Mouse (Mus musculus) midbrain, embryonic 10.5 days (tissue): ENCODE measurements around the gene Agrp. TPM values are rescaled to one million over a fixed set of nuclear protein-coding genes. Genes with fewer than 3 reads are reported as not detected.

Experiments
- DNase-seq: peaks from one replicate; pipeline ENCODE4 v3.0.0-alpha.2; 2017; ENCODE audit warnings: low spot score
- H3K27ac ChIP-seq: fragments of 300-500 bp; sonication (generic); replicated peaks from 2 replicates; pipeline ENCODE4 v1.5.1; 2016; ENCODE audit warnings: mild to moderate bottlenecking
- H3K27me3 ChIP-seq: fragments of 300-500 bp; sonication (generic); 2 replicates; pipeline ENCODE4 v1.6.1; 2016; ENCODE audit warnings: low read depth, mild to moderate bottlenecking; ENCODE audit not compliant: poor library complexity, severe bottlenecking
- H3K36me3 ChIP-seq: fragments of 300-500 bp; sonication (generic); 2 replicates; pipeline ENCODE4 v1.6.1; 2016; ENCODE audit warnings: mild to moderate bottlenecking, moderate library complexity
- H3K4me1 ChIP-seq: fragments of 300-500 bp; sonication (generic); 2 replicates; pipeline ENCODE4 v1.6.1; 2016
- H3K4me3 ChIP-seq: fragments of 300-500 bp; sonication (generic); 2 replicates; pipeline ENCODE4 v1.5.1; 2016; ENCODE audit warnings: mild to moderate bottlenecking, moderate library complexity
- H3K9me3 ChIP-seq: fragments of 300-500 bp; sonication (generic); replicated peaks from 2 replicates; pipeline ENCODE4 v1.6.1; 2016; ENCODE audit warnings: mild to moderate bottlenecking
- WGBS: fragments of 180-500 bp; shearing (Covaris S2); methylation state at CpG from one replicate; pipeline ENCODE4 v1.1.7; 2016; 5-methylcytosine and 5-hydroxymethylcytosine counted together
- polyA plus RNA-seq: library from polyadenylated mRNA; unstranded; fragments of >200 nt; fragmentation: Nextera tagmentation; extraction: Ambion mirVana; gene quantifications from 2 replicates; pipeline ENCODE4 v1.2.1, GENCODE M21; 2016

The Agrp gene
- polyA plus RNA-seq, 1 experiment from 2014 or later = 0.62 TPM

GRCm38 (mm10) chr8:105620211-105620610 lies 17.0 kb downstream of the Agrp start:
- Histone ChIP-seq H3K4me3 (no peak overlapping the region), H3K27me3 (peaks cover 10% of the 10 kb centered on the region), H3K9me3 (no peaks in the 10 kb centered on the region), H3K4me1 (peaks cover 34% of the 10 kb centered on the region), H3K36me3 (peaks cover 84% of the 10 kb centered on the region), H3K27ac (no peak overlapping the region)
- no peak for DNase-seq
- WGBS = 93% methylated on average over 19 of the region's 19 CpGs

GRCm38 (mm10) chr8:105618892-105619591 lies 18.2 kb downstream of the Agrp start:
- Histone ChIP-seq H3K4me1 (peaks cover 30% of the 10 kb centered on the region), H3K36me3 (peaks cover 84% of the 10 kb centered on the region), H3K4me3 (no peak overlapping the region), H3K27ac (no peak overlapping the region), H3K27me3 (peaks cover 22% of the 10 kb centered on the region), H3K9me3 (no peaks in the 10 kb centered on the region)
- no peak for DNase-seq
- WGBS = 93% methylated on average over 19 of the region's 19 CpGs

GRCm38 (mm10) chr8:105618279-105618634 lies 18.9 kb downstream of the Agrp start:
- Histone ChIP-seq H3K36me3 (peaks cover 80% of the 10 kb centered on the region), H3K27me3 (peaks cover 28% of the 10 kb centered on the region), H3K27ac (no peak overlapping the region), H3K4me1 (peaks cover 28% of the 10 kb centered on the region), H3K9me3 (no peaks in the 10 kb centered on the region), H3K4me3 (no peak overlapping the region)
- 89% methylated on average over 5 of the region's 5 CpGs for WGBS
- DNase-seq = no peak

- H3K9me3 ChIP-seq = no peaks in the 10 kb centered on the region
- no peak for DNase-seq
- 90% methylated on average over 21 of the region's 21 CpGs for WGBS
- no peak overlapping the region for H3K4me3 ChIP-seq
- H3K27me3 ChIP-seq = peaks cover 34% of the 10 kb centered on the region
- H3K36me3 ChIP-seq = peaks cover 78% of the 10 kb centered on the region
- H3K27ac ChIP-seq = no peak overlapping the region
- H3K4me1 ChIP-seq = peaks cover 28% of the 10 kb centered on the region
Observed at GRCm38 (mm10) chr8:105617451-105618278, 19.5 kb downstream of the Agrp start.

GRCm38 (mm10) chr8:105615942-105616341 lies 21.3 kb downstream of the Agrp start:
- Histone ChIP-seq H3K9me3 (no peaks in the 10 kb centered on the region), H3K4me1 (peaks cover 18% of the 10 kb centered on the region), H3K27me3 (peaks cover 51% of the 10 kb centered on the region), H3K36me3 (peaks cover 63% of the 10 kb centered on the region), H3K27ac (no peak overlapping the region), H3K4me3 (no peak overlapping the region)
- 94% methylated on average over 9 of the region's 9 CpGs for WGBS
- DNase-seq = no peak

- H3K27ac ChIP-seq = peak overlapping the region; percentile 3; the same call in 1 of the 2 replicates
- H3K4me3 ChIP-seq = peak overlapping the region; percentile 58
- peak; percentile 48 for DNase-seq
- H3K27me3 ChIP-seq = peaks cover 53% of the 10 kb centered on the region
- no peaks in the 10 kb centered on the region for H3K9me3 ChIP-seq
- WGBS = under 1% methylated on average over 50 of the region's 50 CpGs
- H3K4me1 ChIP-seq = peaks cover 18% of the 10 kb centered on the region
- peaks cover 43% of the 10 kb centered on the region for H3K36me3 ChIP-seq
Observed at GRCm38 (mm10) chr8:105613830-105614511, 23.2 kb downstream of the Agrp start.

- peaks cover 18% of the 10 kb centered on the region for H3K4me1 ChIP-seq
- no peaks in the 10 kb centered on the region for H3K9me3 ChIP-seq
- H3K27ac ChIP-seq = no peak overlapping the region
- no peak for DNase-seq
- H3K36me3 ChIP-seq = peaks cover 34% of the 10 kb centered on the region
- WGBS = 3% methylated on average over 20 of the region's 20 CpGs
- H3K4me3 ChIP-seq = peak overlapping the region; percentile 58
- peaks cover 53% of the 10 kb centered on the region for H3K27me3 ChIP-seq
Observed at GRCm38 (mm10) chr8:105613037-105613436, 24.2 kb downstream of the Agrp start.

GRCm38 (mm10) chr8:105611836-105612235 lies 25.4 kb downstream of the Agrp start:
- WGBS = 89% methylated on average over 9 of the region's 9 CpGs
- peaks cover 28% of the 10 kb centered on the region for H3K4me1 ChIP-seq
- no peak for DNase-seq

GRCm38 (mm10) chr8:105609771-105610170 lies 27.4 kb downstream of the Agrp start:
- 84% methylated on average over 4 of the region's 4 CpGs for WGBS
- no peak for DNase-seq
- Histone ChIP-seq H3K4me1 (peaks cover 47% of the 10 kb centered on the region), H3K9me3 (no peaks in the 10 kb centered on the region), H3K4me3 (no peak overlapping the region), H3K36me3 (peaks cover under 1% of the 10 kb centered on the region), H3K27ac (no peak overlapping the region), H3K27me3 (peaks cover 39% of the 10 kb centered on the region)

More at GRCm38 (mm10) chr8:105611836-105612235, 25.4 kb downstream of the Agrp start:
- peaks cover 53% of the 10 kb centered on the region for H3K27me3 ChIP-seq
- H3K9me3 ChIP-seq = no peaks in the 10 kb centered on the region
- no peak overlapping the region for H3K27ac ChIP-seq
- H3K36me3 ChIP-seq = peaks cover 22% of the 10 kb centered on the region
- no peak overlapping the region for H3K4me3 ChIP-seq

- DNase-seq = no peak
- Histone ChIP-seq H3K9me3 (no peaks in the 10 kb centered on the region), H3K4me3 (no peak overlapping the region), H3K36me3 (no peaks in the 10 kb centered on the region), H3K4me1 (peaks cover 48% of the 10 kb centered on the region), H3K27ac (no peak overlapping the region), H3K27me3 (peaks cover 37% of the 10 kb centered on the region)
- 86% methylated on average over 2 of the region's 2 CpGs for WGBS
Observed at GRCm38 (mm10) chr8:105609355-105609754, 27.8 kb downstream of the Agrp start.

GRCm38 (mm10) chr8:105607684-105608083 lies 29.5 kb downstream of the Agrp start:
- WGBS = 33% methylated on average over 4 of the region's 4 CpGs
- Histone ChIP-seq H3K9me3 (no peaks in the 10 kb centered on the region), H3K27me3 (peaks cover 32% of the 10 kb centered on the region), H3K27ac (no peak overlapping the region), H3K4me1 (peaks cover 34% of the 10 kb centered on the region), H3K36me3 (no peaks in the 10 kb centered on the region), H3K4me3 (no peak overlapping the region)
- no peak for DNase-seq

- peaks cover 34% of the 10 kb centered on the region for H3K4me1 ChIP-seq
- peaks cover 26% of the 10 kb centered on the region for H3K27me3 ChIP-seq
- peak overlapping the region; percentile 67 for H3K4me3 ChIP-seq
- H3K9me3 ChIP-seq = no peaks in the 10 kb centered on the region
- no peaks in the 10 kb centered on the region for H3K36me3 ChIP-seq
- H3K27ac ChIP-seq = peak overlapping the region; percentile 90
- DNase-seq = no peak
- 8% methylated on average over 10 of the region's 10 CpGs for WGBS
Observed at GRCm38 (mm10) chr8:105607062-105607461, 30.1 kb downstream of the Agrp start.
